Mouse (Mus musculus) liver, adult 2 months (tissue): ENCODE measurements around the gene Tcf7. TPM values are rescaled to one million over a fixed set of nuclear protein-coding genes. Genes with fewer than 3 reads are reported as not detected.
"Not testable (repeated sequence)": the region's sequence is repeated elsewhere in the genome, so short reads cannot be mapped to it uniquely, and the experiment has no call there.

Experiments
- DNase-seq: peaks from one replicate; pipeline ENCODE4 v3.0.0-alpha.2; 2011; ENCODE audit warnings: low read depth, low spot score; ENCODE audit errors: extremely low read depth
- H3K27ac ChIP-seq: fragments of 200-500 bp; replicated peaks from 2 replicates; pipeline ENCODE4 v1.5.1; 2012; ENCODE audit warnings: low read depth, mild to moderate bottlenecking, control low read depth, inconsistent platforms, low read length; ENCODE audit not compliant: insufficient read depth
- H3K27me3 ChIP-seq: fragments of 200-500 bp; 2 replicates; pipeline ENCODE4 v1.6.1; 2012; ENCODE audit warnings: mild to moderate bottlenecking, moderate library complexity, low read length, inconsistent platforms; ENCODE audit not compliant: control insufficient read depth, insufficient read depth
- H3K36me3 ChIP-seq: fragments of 200-500 bp; 2 replicates; pipeline ENCODE4 v1.6.1; 2012; ENCODE audit warnings: low read length, inconsistent platforms; ENCODE audit not compliant: control insufficient read depth, insufficient read depth
- H3K4me1 ChIP-seq: fragments of 200-500 bp; 2 replicates; pipeline ENCODE4 v1.6.1; 2011; ENCODE audit warnings: low read length; ENCODE audit not compliant: control insufficient read depth, insufficient read depth
- H3K4me3 ChIP-seq: fragments of 200-500 bp; 2 replicates; pipeline ENCODE4 v1.5.1; 2011; ENCODE audit warnings: low read depth, mild to moderate bottlenecking, control low read depth, low read length, moderate library complexity; ENCODE audit not compliant: insufficient read depth
- H3K79me2 ChIP-seq: fragments of 200-500 bp; 2 replicates; pipeline ENCODE4 v1.6.1; 2012; ENCODE audit warnings: inconsistent platforms, mild to moderate bottlenecking, low read length, moderate library complexity; ENCODE audit not compliant: control insufficient read depth, insufficient read depth
- H3K9ac ChIP-seq: fragments of 200-500 bp; 2 replicates; pipeline ENCODE4 v1.6.1; 2012; ENCODE audit warnings: low read depth, mild to moderate bottlenecking, control low read depth, inconsistent platforms, low read length
- CTCF ChIP-seq: fragments of 200-500 bp; IDR thresholded peaks from 2 replicates; pipeline ENCODE4 v1.5.1; 2011; ENCODE audit warnings: low read depth, low read length, control low read depth
- POLR2A ChIP-seq: fragments of 200-500 bp; IDR thresholded peaks from 2 replicates; pipeline ENCODE4 v1.6.1; 2011; ENCODE audit warnings: low read length, control low read depth; ENCODE audit not compliant: insufficient read depth; ENCODE audit errors: extremely low read depth
- WGBS: fragments of 180-500 bp; shearing (Covaris S2); methylation state at CpG from one replicate; pipeline ENCODE4 v1.1.7; 2018; 5-methylcytosine and 5-hydroxymethylcytosine counted together
- polyA plus RNA-seq: library from polyadenylated mRNA; depleted of rRNA; stranded (reverse); fragments of >200 nt; gene quantifications from 2 replicates; pipeline ENCODE4 v1.2.3, GENCODE M21; 2012
- total RNA-seq: library from RNA; depleted of rRNA; stranded (reverse); fragments of >200 nt; gene quantifications from 2 replicates; pipeline ENCODE4 v1.2.3, GENCODE M21; 2014

Tcf7 gene
- total and polyA plus RNA-seq, 2 experiments: 1.1 to 7.5 TPM

- WGBS: 73% methylated on average over 3 of the region's 3 CpGs
- TF ChIP-seq CTCF: no peak
- TF ChIP-seq POLR2A: no peak
- DNase-seq: no peak
- no peak overlapping the region for H3K4me3 ChIP-seq
- no peak overlapping the region for H3K9ac ChIP-seq
- no peak overlapping the region for H3K27ac ChIP-seq
- H3K79me2 ChIP-seq: peaks cover 2% of the 10 kb centered on the region; the same call in 1 of the 2 replicates
- no peaks in the 10 kb centered on the region for H3K36me3 ChIP-seq
- no peaks in the 10 kb centered on the region for H3K27me3 ChIP-seq
- peaks cover 7% of the 10 kb centered on the region; the same call in 1 of the 2 replicates for H3K4me1 ChIP-seq
Measured at GRCm38 (mm10) chr11:52227053-52227452, 55.8 kb downstream of the Tcf7 start.

DNA sequence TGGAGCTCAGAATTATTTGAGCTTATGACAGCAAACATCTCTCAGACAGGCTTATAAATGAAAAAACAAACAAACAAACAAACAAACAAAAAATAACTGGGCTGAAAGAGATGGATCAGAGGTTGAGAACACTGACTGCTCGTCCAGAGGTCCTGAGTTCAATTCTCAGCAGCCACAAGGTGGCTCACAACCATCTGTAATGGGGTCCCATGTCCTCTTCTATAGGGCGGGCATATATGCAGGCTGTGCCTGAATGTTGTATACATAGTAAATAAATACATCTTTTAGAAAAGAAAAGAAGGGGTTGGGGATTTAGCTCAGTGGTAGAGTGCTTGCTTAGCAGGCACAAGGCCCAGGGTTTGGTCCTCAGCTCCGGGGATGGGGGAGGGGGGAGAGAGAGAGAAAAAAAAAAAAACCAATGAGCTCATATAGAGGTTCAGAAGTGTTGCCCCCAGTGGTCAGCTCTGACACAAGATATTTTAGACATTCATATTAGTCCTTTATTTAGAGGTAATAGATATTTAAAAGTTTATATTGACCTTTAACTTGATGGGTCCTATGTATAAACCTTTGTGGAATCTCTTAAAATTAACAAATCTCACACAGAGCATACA lies 56.7 kb downstream of the Tcf7 start:
- Histone ChIP-seq H3K36me3 (no peaks in the 10 kb centered on the region), H3K4me3 (no peak overlapping the region), H3K4me1 (peaks cover 7% of the 10 kb centered on the region; the same call in 1 of the 2 replicates), H3K9ac (no peak overlapping the region), H3K27me3 (no peaks in the 10 kb centered on the region), H3K27ac (no peak overlapping the region), H3K79me2 (no peaks in the 10 kb centered on the region)
- no peak for DNase-seq
- TF ChIP-seq CTCF: no peak
- WGBS: 75% methylated on average over 3 of the region's 3 CpGs

DNA sequence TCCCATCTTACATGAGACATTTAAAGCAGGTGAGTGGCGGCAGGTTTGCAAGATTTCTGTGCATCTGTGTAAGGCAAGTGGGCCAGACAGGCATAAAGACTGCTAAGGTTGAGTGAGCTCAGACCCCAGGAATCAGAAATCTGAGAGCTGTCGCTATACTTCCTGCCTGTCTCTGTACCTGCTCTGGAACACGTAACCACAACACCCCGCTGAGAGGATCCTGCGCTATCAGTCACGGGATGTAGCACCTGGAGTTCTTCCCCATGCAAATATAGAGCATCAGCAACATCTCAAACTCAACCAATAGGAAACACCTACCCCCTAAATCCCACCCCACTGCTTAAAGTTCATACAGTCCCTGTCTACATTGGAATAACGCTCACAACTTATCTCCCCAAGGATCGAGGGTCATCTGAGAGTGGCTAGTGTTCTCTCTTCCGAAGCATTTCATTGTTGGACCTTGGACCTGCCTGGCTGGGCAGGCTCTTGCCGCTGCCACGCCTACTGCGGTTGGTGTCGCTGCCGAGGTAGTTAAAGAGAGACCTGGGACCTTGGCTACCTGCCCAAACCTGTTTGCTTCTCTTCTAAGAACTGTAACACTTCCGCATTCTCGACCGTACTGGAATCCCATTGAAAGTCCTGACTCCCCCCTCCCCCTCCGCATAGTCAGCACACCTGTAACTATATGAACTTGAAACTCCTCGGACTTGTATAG lies 58.7 kb downstream of the Tcf7 start:
- Histone ChIP-seq H3K4me1 (peaks cover 7% of the 10 kb centered on the region), H3K9ac (peak overlapping the region; percentile 59), H3K36me3 (no peaks in the 10 kb centered on the region), H3K27ac (peak overlapping the region; percentile 87), H3K27me3 (no peaks in the 10 kb centered on the region), H3K4me3 (peak overlapping the region; percentile 46), H3K79me2 (no peaks in the 10 kb centered on the region)
- TF ChIP-seq POLR2A (no peak), CTCF (no peak)
- WGBS: 5% methylated on average over 19 of the region's 19 CpGs
- peak; percentile 96 for DNase-seq

GRCm38 (mm10) chr11:52222891-52223290 lies 59.9 kb downstream of the Tcf7 start:
- no peaks in the 10 kb centered on the region for H3K36me3 ChIP-seq
- H3K27me3 ChIP-seq: no peaks in the 10 kb centered on the region
- no peak overlapping the region for H3K9ac ChIP-seq
- H3K27ac ChIP-seq: no peak overlapping the region
- DNase-seq: peak; percentile 51
- peaks cover 7% of the 10 kb centered on the region for H3K4me1 ChIP-seq
- no peaks in the 10 kb centered on the region for H3K79me2 ChIP-seq
- 63% methylated on average over 6 of the region's 6 CpGs for WGBS
- TF ChIP-seq CTCF: peak; percentile 43; the same call in 1 of the 2 replicates
- no peak for TF ChIP-seq POLR2A
- H3K4me3 ChIP-seq: no peak overlapping the region

- H3K4me1 ChIP-seq, H3K4me3 ChIP-seq, H3K36me3 ChIP-seq, DNase-seq, H3K27ac ChIP-seq, H3K9ac ChIP-seq, H3K27me3 ChIP-seq, H3K79me2 ChIP-seq: not testable (repeated sequence)
- 92% methylated on average over 6 of the region's 6 CpGs for WGBS
Measured at GRCm38 (mm10) chr11:52221921-52222320, 60.9 kb downstream of the Tcf7 start.

DNA sequence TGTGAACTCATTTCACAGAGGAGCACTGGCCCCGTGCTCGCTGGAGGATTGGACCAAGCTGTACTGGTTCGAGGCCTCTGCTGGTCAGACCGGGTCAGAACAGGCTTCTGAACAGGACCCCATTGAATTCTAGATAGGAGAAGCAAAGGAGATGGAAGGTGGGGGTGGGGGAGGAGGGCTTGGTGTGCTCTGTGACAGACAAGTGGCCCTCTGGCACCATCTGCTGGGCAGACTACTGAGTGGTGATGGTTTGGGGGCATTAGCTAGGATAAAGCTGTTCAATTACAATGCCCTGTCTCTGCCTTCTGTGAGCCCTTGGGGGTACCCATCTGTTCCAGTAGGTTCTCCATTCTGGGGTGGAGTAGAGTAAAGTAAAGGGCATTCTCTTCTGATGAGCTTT lies 62.5 kb downstream of the Tcf7 start:
- H3K27ac ChIP-seq: no peak overlapping the region; the same call in 1 of the 2 replicates
- no peaks in the 10 kb centered on the region for H3K27me3 ChIP-seq
- no peaks in the 10 kb centered on the region for H3K36me3 ChIP-seq
- H3K4me3 ChIP-seq: no peak overlapping the region
- peak; percentile 93 for TF ChIP-seq CTCF
- no peak for TF ChIP-seq POLR2A
- no peaks in the 10 kb centered on the region for H3K79me2 ChIP-seq
- H3K9ac ChIP-seq: no peak overlapping the region
- DNase-seq: no peak
- WGBS: 5% methylated on average over 4 of the region's 4 CpGs
- H3K4me1 ChIP-seq: peaks cover 7% of the 10 kb centered on the region
